Mouse (Mus musculus) heart, embryonic 11.5 days (tissue): ENCODE measurements around the gene Dlg5. TPM values are rescaled to one million over a fixed set of nuclear protein-coding genes. Genes with fewer than 3 reads are reported as not detected.

ENCODE experiments used
- ATAC-seq: fragments of 200-750 bp; cut with Nextera tagmentation; replicated peaks from 2 replicates; pipeline ENCODE4 v1.8.0; 2017; ENCODE audit warnings: moderate library complexity; ENCODE audit not compliant: insufficient number of reproducible peaks, low FRiP score, low TSS enrichment
- H3K27ac ChIP-seq: fragments of 300-500 bp; sonication (generic); 2 replicates; pipeline ENCODE4 v1.5.1; 2014; ENCODE audit warnings: mild to moderate bottlenecking, low read depth, low read length
- H3K27me3 ChIP-seq: fragments of 300-500 bp; sonication (generic); 2 replicates; pipeline ENCODE4 v1.6.1; 2014; ENCODE audit warnings: mild to moderate bottlenecking, low read length, mixed read lengths; ENCODE audit not compliant: control insufficient read depth, insufficient read depth
- H3K36me3 ChIP-seq: fragments of 300-500 bp; sonication (generic); 2 replicates; pipeline ENCODE4 v1.6.1; 2014; ENCODE audit warnings: mild to moderate bottlenecking, low read length, moderate library complexity, mixed read lengths; ENCODE audit not compliant: control insufficient read depth, insufficient read depth
- H3K4me1 ChIP-seq: fragments of 300-500 bp; sonication (generic); 2 replicates; pipeline ENCODE4 v1.6.1; 2014; ENCODE audit warnings: low read length; ENCODE audit not compliant: control insufficient read depth, insufficient read depth
- H3K4me2 ChIP-seq: fragments of 300-500 bp; sonication (generic); 2 replicates; pipeline ENCODE4 v1.6.1; 2014; ENCODE audit warnings: mild to moderate bottlenecking, moderate library complexity
- H3K4me3 ChIP-seq: fragments of 300-500 bp; sonication (generic); 2 replicates; pipeline ENCODE4 v1.5.1; 2014; ENCODE audit warnings: low read depth, low read length
- H3K9ac ChIP-seq: fragments of 300-500 bp; sonication (generic); 2 replicates; pipeline ENCODE4 v1.6.1; 2014; ENCODE audit warnings: mild to moderate bottlenecking, low read depth, low read length, moderate library complexity
- H3K9me3 ChIP-seq: fragments of 300-500 bp; sonication (generic); replicated peaks from 2 replicates; pipeline ENCODE4 v1.6.1; 2016; ENCODE audit warnings: low read length; ENCODE audit not compliant: control insufficient read depth
- WGBS: fragments of 180-500 bp; shearing (Covaris S2); extraction: QIAGEN DNeasy Blood & Tissue Kit; methylation state at CpG from one replicate; pipeline ENCODE4 v1.1.7; 2014; ENCODE audit not compliant: insufficient replicate concordance; 5-methylcytosine and 5-hydroxymethylcytosine counted together
- polyA plus RNA-seq: library from polyadenylated mRNA; unstranded; fragments of >200 nt; fragmentation: Nextera tagmentation; extraction: Ambion mirVana; gene quantifications from 2 replicates; pipeline ENCODE4 v1.2.1, GENCODE M21; 2014

The Dlg5 gene
- polyA plus RNA-seq, 1 experiment from 2014 or later = 16.3 TPM

GRCm38 (mm10) chr14:24142926-24143430, 102.7 kb downstream of the Dlg5 start:
- H3K36me3 ChIP-seq = peaks cover 33% of the 10 kb centered on the region
- peak overlapping the region; percentile 70 for H3K27ac ChIP-seq
- peak; percentile 83 for ATAC-seq
- WGBS = 64% methylated on average over 3 of the region's 3 CpGs
- no peak overlapping the region for H3K9ac ChIP-seq
- H3K4me3 ChIP-seq = no peak overlapping the region
- H3K27me3 ChIP-seq = no peaks in the 10 kb centered on the region
- H3K9me3 ChIP-seq = no peaks in the 10 kb centered on the region
- peaks cover 10% of the 10 kb centered on the region; the same call in 1 of the 2 replicates for H3K4me1 ChIP-seq
- no peak overlapping the region for H3K4me2 ChIP-seq

GRCm38 (mm10) chr14:24141727-24142126, 104.0 kb downstream of the Dlg5 start:
- H3K27me3 ChIP-seq = no peaks in the 10 kb centered on the region
- no peak overlapping the region for H3K4me2 ChIP-seq
- H3K9me3 ChIP-seq = no peaks in the 10 kb centered on the region
- whole genome bisulfite sequencing = 68% methylated on average over 3 of the region's 3 CpGs
- ATAC-seq = no peak
- H3K4me1 ChIP-seq = peaks cover 10% of the 10 kb centered on the region; the same call in 1 of the 2 replicates
- peaks cover 32% of the 10 kb centered on the region for H3K36me3 ChIP-seq
- no peak overlapping the region for H3K9ac ChIP-seq
- H3K27ac ChIP-seq = peak overlapping the region; percentile 70
- no peak overlapping the region for H3K4me3 ChIP-seq

- peak; percentile 66; the same call in 1 of the 2 replicates for ATAC-seq
Observed at GRCm38 (mm10) chr14:24140297-24140812, 105.4 kb downstream of the Dlg5 start.

GRCm38 (mm10) chr14:24136908-24137307, 108.8 kb downstream of the Dlg5 start:
- no peak for ATAC-seq
- H3K4me2 ChIP-seq = no peak overlapping the region
- no peaks in the 10 kb centered on the region for H3K27me3 ChIP-seq
- peaks cover 14% of the 10 kb centered on the region for H3K36me3 ChIP-seq
- no peak overlapping the region for H3K27ac ChIP-seq
- no peak overlapping the region for H3K9ac ChIP-seq
- H3K4me1 ChIP-seq = peaks cover 6% of the 10 kb centered on the region; the same call in 1 of the 2 replicates
- no peak overlapping the region for H3K4me3 ChIP-seq
- WGBS = 95% methylated on average over 11 of the region's 11 CpGs
- H3K9me3 ChIP-seq = no peaks in the 10 kb centered on the region

More at GRCm38 (mm10) chr14:24140297-24140812, 105.4 kb downstream of the Dlg5 start:
- Histone ChIP-seq H3K9ac (no peak overlapping the region), H3K4me3 (no peak overlapping the region), H3K36me3 (peaks cover 27% of the 10 kb centered on the region), H3K9me3 (no peaks in the 10 kb centered on the region), H3K27me3 (no peaks in the 10 kb centered on the region), H3K4me1 (peaks cover 10% of the 10 kb centered on the region; the same call in 1 of the 2 replicates), H3K4me2 (no peak overlapping the region; the same call in 1 of the 2 replicates), H3K27ac (no peak overlapping the region)
- WGBS = 51% methylated on average over 8 of the region's 8 CpGs

- no peak overlapping the region for H3K4me2 ChIP-seq
- H3K4me3 ChIP-seq = no peak overlapping the region
- H3K9me3 ChIP-seq = no peaks in the 10 kb centered on the region
- 73% methylated on average over 7 of the region's 7 CpGs for WGBS
- ATAC-seq = no peak
- no peaks in the 10 kb centered on the region for H3K4me1 ChIP-seq
- H3K27ac ChIP-seq = no peak overlapping the region
- H3K36me3 ChIP-seq = peaks cover 14% of the 10 kb centered on the region
- no peaks in the 10 kb centered on the region for H3K27me3 ChIP-seq
- no peak overlapping the region for H3K9ac ChIP-seq
Observed at GRCm38 (mm10) chr14:24134623-24135290, 111.0 kb downstream of the Dlg5 start.

- no peaks in the 10 kb centered on the region for H3K9me3 ChIP-seq
- WGBS = 87% methylated on average over 8 of the region's 8 CpGs
- H3K36me3 ChIP-seq = peaks cover 14% of the 10 kb centered on the region
- no peaks in the 10 kb centered on the region for H3K4me1 ChIP-seq
- no peak overlapping the region for H3K9ac ChIP-seq
- ATAC-seq = no peak
- no peaks in the 10 kb centered on the region for H3K27me3 ChIP-seq
- H3K4me3 ChIP-seq = no peak overlapping the region
- H3K27ac ChIP-seq = no peak overlapping the region
- H3K4me2 ChIP-seq = no peak overlapping the region
Observed at GRCm38 (mm10) chr14:24133801-24134200, 111.9 kb downstream of the Dlg5 start.

GRCm38 (mm10) chr14:24132092-24132491, 113.6 kb downstream of the Dlg5 start:
- Histone ChIP-seq H3K9ac (no peak overlapping the region), H3K4me3 (no peak overlapping the region), H3K36me3 (peaks cover 9% of the 10 kb centered on the region), H3K4me1 (no peaks in the 10 kb centered on the region), H3K4me2 (no peak overlapping the region), H3K9me3 (no peaks in the 10 kb centered on the region), H3K27me3 (no peaks in the 10 kb centered on the region), H3K27ac (no peak overlapping the region)
- 25% methylated on average over 4 of the region's 4 CpGs for WGBS
- ATAC-seq = no peak

GRCm38 (mm10) chr14:24125069-24125468, 120.7 kb downstream of the Dlg5 start:
- H3K4me1 ChIP-seq = no peaks in the 10 kb centered on the region
- no peaks in the 10 kb centered on the region for H3K36me3 ChIP-seq
- WGBS = 72% methylated on average over 2 of the region's 2 CpGs
- H3K27me3 ChIP-seq = no peaks in the 10 kb centered on the region
- H3K9me3 ChIP-seq = no peaks in the 10 kb centered on the region
- no peak overlapping the region for H3K4me2 ChIP-seq
- H3K4me3 ChIP-seq = no peak overlapping the region
- ATAC-seq = no peak
- H3K27ac ChIP-seq = no peak overlapping the region
- H3K9ac ChIP-seq = no peak overlapping the region
